In the genomic region with DNA sequence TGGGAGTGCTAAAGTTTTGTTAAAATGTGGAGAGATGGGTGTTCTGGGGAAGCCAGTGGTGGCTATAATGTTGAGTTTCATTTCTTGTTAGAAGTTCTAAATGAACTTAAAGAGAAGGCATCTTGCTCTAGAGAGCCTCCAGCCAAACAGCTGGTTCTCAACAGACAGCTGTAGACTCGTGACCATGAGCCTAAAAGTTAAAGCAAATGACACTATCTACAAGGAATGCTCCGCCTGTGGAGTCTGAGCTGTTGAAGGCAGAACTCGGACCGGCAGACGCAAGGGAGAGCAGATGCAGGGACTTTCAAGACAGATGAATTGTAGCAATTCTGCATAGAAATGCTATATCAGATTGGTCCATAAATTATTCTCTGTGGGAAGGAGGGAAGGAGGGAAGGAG, we compare ENCODE assay signal across 16 mouse cellular contexts.
DNase-seq lines count a peak whose midpoint lies in the region; ATAC-seq and TF ChIP-seq lines count a peak whose summit lies in the region.
"Had no signal": no experiment of that assay in that cellular context is flagged by ENCODE, and none has a peak within 500 bp of the region (broad histone marks: within the 10 kb centered on the region; RNA-seq: fewer than 3 reads in every experiment).

No protein-coding gene starts in this region.

- peak; percentile 7 for DNase-seq in kidney, adult 9 months
- peak; percentile 38 for DNase-seq in heart, postnatal 4 days
- peak; percentile 28 for DNase-seq in lung, postnatal 10 days
- no peak for DNase-seq in left cerebral cortex, adult 11 months (ENCODE audit: low spot score)
- no peak for DNase-seq in adrenal gland, adult 8-10 months
- no peak for DNase-seq in MN1 (ENCODE audit: low spot score)
- DNase-seq: adrenal gland, postnatal 14 days; cerebellum, postnatal 14 days; liver; thymus, postnatal 4 days had no signal

- H3K9ac ChIP-seq in kidney, embryonic 14.5 days (ENCODE audit: low read depth, low read length) = no peak overlapping the region
- H3K9ac ChIP-seq: hindbrain, embryonic 15.5 days; midbrain, embryonic 15.5 days; neural tube, embryonic 13.5 days; stomach, embryonic 15.5 days had no signal

- H3K27me3 ChIP-seq in kidney, embryonic 14.5 days (ENCODE audit: control insufficient read depth, insufficient read depth, low read length) = no peaks in the 10 kb centered on the region
- H3K27me3 ChIP-seq: hindbrain, embryonic 15.5 days; midbrain, embryonic 15.5 days; neural tube, embryonic 13.5 days; stomach, embryonic 15.5 days had no signal

- no peak for TF ChIP-seq POLR2A in embryonic fibroblast, embryonic 13.5 days (IDR thresholded peaks at IDR 0.05; ENCODE audit: low read depth, low read length)

- ATAC-seq in kidney, embryonic 14.5 days (ENCODE audit: low FRiP score, low TSS enrichment) = no peak
- ATAC-seq: midbrain, embryonic 15.5 days had no signal

- 49% methylated on average over 5 of the region's 5 CpGs for whole genome bisulfite sequencing in kidney, embryonic 14.5 days

- no peak overlapping the region for H3K4me2 ChIP-seq in kidney, embryonic 14.5 days (replicated peaks; ENCODE audit: low read depth, low read length)
- H3K4me2 ChIP-seq: hindbrain, embryonic 15.5 days; midbrain, embryonic 15.5 days; neural tube, embryonic 13.5 days; stomach, embryonic 15.5 days had no signal

- no peak overlapping the region for H3K27ac ChIP-seq in kidney, embryonic 14.5 days (ENCODE audit: low read depth, low read length)
- peak overlapping the region; percentile 89 for H3K27ac ChIP-seq in embryonic fibroblast, embryonic 13.5 days (ENCODE audit: insufficient read depth, low read length)
- H3K27ac ChIP-seq: hindbrain, embryonic 15.5 days; midbrain, embryonic 15.5 days; neural tube, embryonic 13.5 days had no signal

- no peak overlapping the region for H3K4me3 ChIP-seq in kidney, embryonic 14.5 days (ENCODE audit: low read length)
- no peak overlapping the region for H3K4me3 ChIP-seq in embryonic fibroblast, embryonic 13.5 days (ENCODE audit: insufficient read depth, low read length)
- H3K4me3 ChIP-seq: hindbrain, embryonic 15.5 days; midbrain, embryonic 15.5 days; neural tube, embryonic 13.5 days; stomach, embryonic 15.5 days had no signal

- H3K36me3 ChIP-seq in kidney, embryonic 14.5 days (ENCODE audit: control insufficient read depth, insufficient read depth, low read length) = no peaks in the 10 kb centered on the region
- H3K36me3 ChIP-seq: hindbrain, embryonic 15.5 days; midbrain, embryonic 15.5 days; neural tube, embryonic 13.5 days; stomach, embryonic 15.5 days had no signal

- no peaks in the 10 kb centered on the region for H3K9me3 ChIP-seq in kidney, embryonic 14.5 days (ENCODE audit: control insufficient read depth, low read length)
- H3K9me3 ChIP-seq: hindbrain, embryonic 15.5 days; midbrain, embryonic 15.5 days; neural tube, embryonic 13.5 days; stomach, embryonic 15.5 days had no signal

- no peaks in the 10 kb centered on the region for H3K4me1 ChIP-seq in kidney, embryonic 14.5 days (ENCODE audit: control insufficient read depth, insufficient read depth, low read length)
- peaks cover 5% of the 10 kb centered on the region for H3K4me1 ChIP-seq in embryonic fibroblast, embryonic 13.5 days (ENCODE audit: control insufficient read depth, insufficient read depth, low read length)
- H3K4me1 ChIP-seq: hindbrain, embryonic 15.5 days; midbrain, embryonic 15.5 days; neural tube, embryonic 13.5 days; stomach, embryonic 15.5 days had no signal

- TF ChIP-seq CTCF in embryonic fibroblast, embryonic 13.5 days (IDR thresholded peaks at IDR 0.05; ENCODE audit: borderline replicate concordance, insufficient read depth, low read length) = no peak

Comparison
In these comparisons a context has a peak if more than half of its experiments do, and no peak if none do; other contexts are left out.
1. DNase-seq: peak in kidney, adult 9 months (single experiment), heart, postnatal 4 days (single experiment) and lung, postnatal 10 days (single experiment); none in left cerebral cortex, adult 11 months (single experiment), adrenal gland, adult 8-10 months (single experiment) and MN1 (single experiment).